Mouse (Mus musculus) thymus, postnatal 14 days (tissue): ENCODE measurements around the gene Agtpbp1.

Experiments
- DNase-seq: peaks from one replicate; pipeline ENCODE4 v3.0.0; 2021

Agtpbp1 gene

DNA sequence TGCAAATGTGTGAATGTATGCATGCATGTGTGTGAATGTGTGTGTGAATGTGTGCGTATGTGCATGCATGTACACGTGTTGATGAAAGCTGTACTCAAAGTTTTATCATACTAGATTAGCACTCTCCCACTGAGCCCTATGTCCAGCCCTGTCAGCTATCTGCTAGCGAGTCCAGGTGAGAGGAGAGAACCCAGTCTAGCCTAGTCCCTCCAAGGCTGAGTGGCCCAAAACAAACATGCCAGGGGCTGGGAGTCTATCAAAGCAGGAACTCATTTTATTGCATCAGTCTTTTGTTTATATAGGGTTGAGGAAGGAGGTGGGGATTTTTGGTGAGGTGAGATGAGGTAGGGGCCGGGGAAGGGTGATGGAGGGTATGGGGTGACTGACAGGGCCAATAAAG, 172.4 kb downstream of the Agtpbp1 start:
- DNase-seq, result no peak

DNA sequence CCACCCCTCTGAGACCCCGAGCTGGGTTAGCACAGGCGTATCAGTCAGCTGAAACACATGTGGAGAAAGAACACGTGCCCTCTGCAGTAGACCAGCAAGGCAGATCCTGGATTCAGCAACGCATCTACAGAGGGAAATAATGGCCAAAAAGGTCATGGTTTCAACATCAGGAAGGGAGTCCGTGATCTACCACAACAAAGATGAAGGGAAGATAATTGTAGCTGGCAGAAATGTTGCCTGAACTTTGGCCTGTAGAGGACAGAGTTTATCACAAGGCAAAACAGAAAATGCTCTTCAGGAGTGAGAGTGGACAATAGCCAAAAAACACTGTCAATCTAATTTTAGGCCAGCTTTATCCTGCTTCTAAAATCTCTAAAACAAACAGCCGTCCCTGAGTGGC, 177.8 kb downstream of the Agtpbp1 start:
- no peak for DNase-seq

DNA sequence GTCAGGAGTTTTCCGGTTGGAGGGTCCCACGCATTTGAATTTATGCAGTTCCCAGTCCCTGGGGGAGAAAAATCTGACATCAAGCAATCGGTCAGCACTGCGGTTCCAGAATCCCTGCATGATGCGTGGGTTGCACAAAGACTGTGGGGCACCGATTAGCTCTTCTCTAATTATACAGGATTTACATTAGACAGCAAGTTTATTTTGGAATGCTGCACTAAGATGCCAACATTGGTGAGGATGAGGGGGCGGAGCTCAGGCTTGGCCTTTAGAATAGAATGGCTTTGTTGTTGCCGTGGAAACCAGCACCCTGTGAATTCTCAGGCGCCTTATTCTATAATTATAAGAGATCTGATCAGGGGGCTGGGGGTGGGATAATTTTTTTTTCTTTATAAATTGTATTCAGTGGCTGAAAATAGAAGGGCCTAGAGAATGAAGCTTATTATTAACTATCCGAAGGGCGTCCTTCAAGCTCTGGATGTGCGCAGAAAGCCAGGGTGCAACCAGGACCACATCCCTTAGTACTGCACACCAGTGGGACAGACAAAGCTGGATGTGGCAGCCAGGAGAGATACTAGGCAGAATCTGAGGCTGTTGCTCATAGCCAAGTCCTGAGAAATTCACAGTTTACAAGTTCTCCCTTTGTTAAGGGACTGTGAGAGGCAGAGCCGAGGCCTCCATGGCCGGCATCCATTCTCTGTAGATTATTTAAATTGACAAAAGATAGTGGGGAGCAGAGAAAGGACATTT, 182.8 kb downstream of the Agtpbp1 start:
- no peak for DNase-seq

DNA sequence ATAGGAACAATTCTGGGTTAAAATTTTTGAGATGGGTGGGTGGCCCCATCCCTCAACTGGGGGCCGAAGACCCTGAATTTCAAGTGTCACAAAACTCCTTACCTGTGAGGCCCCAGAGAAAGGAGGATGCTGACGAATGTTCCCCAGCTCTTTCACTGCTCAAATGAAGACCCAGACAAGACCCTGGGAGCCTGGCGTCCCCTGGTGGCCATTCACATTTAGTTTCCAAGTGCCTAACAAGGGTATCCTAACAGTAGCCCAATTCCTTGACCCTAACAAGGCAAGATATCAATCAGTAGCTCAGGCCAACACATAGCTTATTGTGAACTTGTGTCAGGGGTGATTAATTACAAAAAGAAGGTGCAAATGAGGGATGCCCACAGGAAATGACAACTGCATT, 187.5 kb downstream of the Agtpbp1 start:
- peak; percentile 12 for DNase-seq
